Mouse (Mus musculus) layer of hippocampus, adult 18-20 months (tissue): ENCODE results near the gene Gas2l1. TPM values are rescaled to one million over a fixed set of nuclear protein-coding genes. Genes with fewer than 3 reads are reported as not detected.
A peak's percentile ranks its signal among the peaks of the same experiment; 100 is the strongest.

Experiments used
- DNase-seq, 2 experiments: peaks; one replicate each; pipeline ENCODE4 v3.0.0; 2022; ENCODE audit warnings: low spot score in 2 of 2
- total RNA-seq, 2 experiments: library from RNA; stranded (reverse); gene quantifications; 2 replicates each; pipeline ENCODE4 v1.2.3; 2021

Gene Gas2l1
- total RNA-seq, 2 experiments from 2014 or later = 96.6 to 106 TPM

- no peak for DNase-seq
Observed at GRCm38 (mm10) chr11:5067063-5067462, 1.9 kb upstream of the Gas2l1 start.

GRCm38 (mm10) chr11:5064282-5065055 is 658 bp downstream of the Gas2l1 start:
- peak in 1 of 2 experiments; percentile 49 for DNase-seq

GRCm38 (mm10) chr11:5063561-5064281 is 1.4 kb downstream of the Gas2l1 start:
- peak in 1 of 2 experiments; percentile 39 for DNase-seq

GRCm38 (mm10) chr11:5062860-5063505 is 2.1 kb downstream of the Gas2l1 start:
- peak; percentile 28 to 58 for DNase-seq

- DNase-seq = no peak
Observed at GRCm38 (mm10) chr11:5062326-5062725, 2.8 kb downstream of the Gas2l1 start.

GRCm38 (mm10) chr11:5061413-5062139 is 3.6 kb downstream of the Gas2l1 start:
- peak; percentile 94 to 98 for DNase-seq

GRCm38 (mm10) chr11:5060756-5061412 is 4.2 kb downstream of the Gas2l1 start:
- peak in 1 of 2 experiments; percentile 39 for DNase-seq

- peak; percentile 70 to 85 for DNase-seq
Observed at GRCm38 (mm10) chr11:5059704-5060156, 5.4 kb downstream of the Gas2l1 start.

- DNase-seq = no peak
Observed at GRCm38 (mm10) chr11:5059230-5059629, 5.9 kb downstream of the Gas2l1 start.

GRCm38 (mm10) chr11:5058783-5059182 is 6.3 kb downstream of the Gas2l1 start:
- no peak for DNase-seq

- DNase-seq = peak; percentile 55 to 61
Observed at GRCm38 (mm10) chr11:5057856-5058641, 7.1 kb downstream of the Gas2l1 start, which contains the start of gene Rasl10a. TSS of gene Rasl10a (plus strand) at chr11:5058128.

- no peak for DNase-seq
Observed at GRCm38 (mm10) chr11:5057541-5057855, 7.6 kb downstream of the Gas2l1 start.

- no peak for DNase-seq
Observed at GRCm38 (mm10) chr11:5057064-5057463, 8.1 kb downstream of the Gas2l1 start.

- no peak for DNase-seq
Observed at GRCm38 (mm10) chr11:5055945-5056938, 8.9 kb downstream of the Gas2l1 start.

GRCm38 (mm10) chr11:5054874-5055273 is 10.3 kb downstream of the Gas2l1 start:
- DNase-seq = no peak

GRCm38 (mm10) chr11:5054151-5054550 is 11.0 kb downstream of the Gas2l1 start:
- DNase-seq = no peak

GRCm38 (mm10) chr11:5052200-5052854 is 12.8 kb downstream of the Gas2l1 start:
- DNase-seq = peak; percentile 59 to 86

GRCm38 (mm10) chr11:5051629-5052028 is 13.5 kb downstream of the Gas2l1 start:
- peak in 1 of 2 experiments; percentile 43 for DNase-seq
